Mouse (Mus musculus): Measurements from ENCODE around the gene Ppfia3. TPM values are rescaled to one million over a fixed set of nuclear protein-coding genes. Genes with fewer than 3 reads are reported as not detected.
A peak's percentile ranks its signal among the peaks of the same experiment; 100 is the strongest.
"Not testable (repeated sequence)": the region's sequence is repeated elsewhere in the genome, so short reads cannot be mapped to it uniquely, and the experiment has no call there.

Ppfia3 gene
- polyA plus RNA-seq, 1 experiment from 2014 or later, result 8.4 TPM

GRCm38 (mm10) chr7:45363983-45364382 lies 2.8 kb downstream of the Ppfia3 start:
- H3K4me3 ChIP-seq (replicated peaks), result no peak overlapping the region
- no peaks in the 10 kb centered on the region for H3K36me3 ChIP-seq
- H3K4me2 ChIP-seq, result no peak overlapping the region
- H3K9ac ChIP-seq (replicated peaks), result no peak overlapping the region
- peaks cover 87% of the 10 kb centered on the region for H3K27me3 ChIP-seq
- H3K4me1 ChIP-seq (replicated peaks), result peaks cover 29% of the 10 kb centered on the region
- no peaks in the 10 kb centered on the region for H3K9me3 ChIP-seq
- H3K27ac ChIP-seq, result no peak overlapping the region
- no peak for ATAC-seq (ENCODE audit: insufficient number of reproducible peaks, insufficient read depth, low FRiP score, low TSS enrichment, low read depth)
- WGBS, result 72% methylated on average over 2 of the region's 2 CpGs

- Histone ChIP-seq H3K4me2 (no peak overlapping the region; the same call in 1 of the 2 replicates), H3K27me3 (peaks cover 79% of the 10 kb centered on the region), H3K4me1 (replicated peaks) (peaks cover 27% of the 10 kb centered on the region), H3K4me3 (replicated peaks) (no peak overlapping the region), H3K36me3 (no peaks in the 10 kb centered on the region), H3K9ac (replicated peaks) (no peak overlapping the region), H3K9me3 (no peaks in the 10 kb centered on the region), H3K27ac (no peak overlapping the region)
- WGBS, result 3% methylated on average over 13 of the region's 13 CpGs
- ATAC-seq (ENCODE audit: insufficient number of reproducible peaks, insufficient read depth, low FRiP score, low TSS enrichment, low read depth), result no peak
Observed at GRCm38 (mm10) chr7:45362801-45363200, 4.0 kb downstream of the Ppfia3 start.

GRCm38 (mm10) chr7:45361243-45361804 lies 5.5 kb downstream of the Ppfia3 start:
- Histone ChIP-seq H3K27ac (no peak overlapping the region), H3K9me3 (no peaks in the 10 kb centered on the region), H3K4me2 (peak overlapping the region; percentile 88), H3K4me1 (replicated peaks) (peaks cover 22% of the 10 kb centered on the region), H3K36me3 (no peaks in the 10 kb centered on the region), H3K27me3 (peaks cover 80% of the 10 kb centered on the region), H3K4me3 (replicated peaks) (peak overlapping the region; percentile 50), H3K9ac (replicated peaks) (peak overlapping the region; percentile 60)
- ATAC-seq (ENCODE audit: insufficient number of reproducible peaks, insufficient read depth, low FRiP score, low TSS enrichment, low read depth), result peak; percentile 75
- under 1% methylated on average over 43 of the region's 43 CpGs for WGBS

- peak; percentile 7; the same call in 1 of the 2 replicates for ATAC-seq (ENCODE audit: insufficient number of reproducible peaks, insufficient read depth, low FRiP score, low TSS enrichment, low read depth)
- Histone ChIP-seq H3K9me3 (no peaks in the 10 kb centered on the region), H3K27ac (no peak overlapping the region), H3K4me1 (replicated peaks) (peaks cover 14% of the 10 kb centered on the region), H3K4me3 (replicated peaks) (peak overlapping the region; percentile 50), H3K27me3 (peaks cover 80% of the 10 kb centered on the region), H3K9ac (replicated peaks) (no peak overlapping the region), H3K4me2 (no peak overlapping the region), H3K36me3 (no peaks in the 10 kb centered on the region)
- 49% methylated on average over 18 of the region's 18 CpGs for WGBS
Observed at GRCm38 (mm10) chr7:45360404-45361125, 6.3 kb downstream of the Ppfia3 start.

- H3K4me2 ChIP-seq; H3K4me3 ChIP-seq (replicated peaks); H3K36me3 ChIP-seq; H3K27ac ChIP-seq; H3K9ac ChIP-seq (replicated peaks); ATAC-seq (ENCODE audit: insufficient number of reproducible peaks, insufficient read depth, low FRiP score, low TSS enrichment, low read depth); H3K9me3 ChIP-seq: not testable (repeated sequence)
- H3K4me1 ChIP-seq (replicated peaks), result peaks cover 14% of the 10 kb centered on the region; the same call in 1 of the 2 replicates
- H3K27me3 ChIP-seq, result peaks cover 74% of the 10 kb centered on the region
- WGBS, result 58% methylated on average over 11 of the region's 11 CpGs
Observed at GRCm38 (mm10) chr7:45359081-45359480, 7.7 kb downstream of the Ppfia3 start.

GRCm38 (mm10) chr7:45356087-45356486 lies 10.7 kb downstream of the Ppfia3 start:
- H3K4me2 ChIP-seq, result no peak overlapping the region
- H3K27ac ChIP-seq, result no peak overlapping the region
- H3K27me3 ChIP-seq, result peaks cover 56% of the 10 kb centered on the region
- H3K4me1 ChIP-seq (replicated peaks), result no peaks in the 10 kb centered on the region
- no peak for ATAC-seq (ENCODE audit: insufficient number of reproducible peaks, insufficient read depth, low FRiP score, low TSS enrichment, low read depth)
- no peaks in the 10 kb centered on the region for H3K36me3 ChIP-seq
- 51% methylated on average over 13 of the region's 13 CpGs for whole genome bisulfite sequencing
- no peak overlapping the region for H3K9ac ChIP-seq (replicated peaks)
- no peaks in the 10 kb centered on the region for H3K9me3 ChIP-seq
- H3K4me3 ChIP-seq (replicated peaks), result no peak overlapping the region

GRCm38 (mm10) chr7:45355318-45356020 lies 11.3 kb downstream of the Ppfia3 start:
- Histone ChIP-seq H3K4me2 (no peak overlapping the region), H3K9ac (replicated peaks) (no peak overlapping the region), H3K4me3 (replicated peaks) (no peak overlapping the region), H3K9me3 (no peaks in the 10 kb centered on the region), H3K27ac (no peak overlapping the region), H3K4me1 (replicated peaks) (no peaks in the 10 kb centered on the region), H3K36me3 (no peaks in the 10 kb centered on the region), H3K27me3 (peaks cover 53% of the 10 kb centered on the region)
- no peak for ATAC-seq (ENCODE audit: insufficient number of reproducible peaks, insufficient read depth, low FRiP score, low TSS enrichment, low read depth)
- 72% methylated on average over 15 of the region's 15 CpGs for WGBS

GRCm38 (mm10) chr7:45353041-45353440 lies 13.8 kb downstream of the Ppfia3 start:
- Histone ChIP-seq H3K4me2 (no peak overlapping the region), H3K4me3 (replicated peaks) (no peak overlapping the region), H3K27me3 (peaks cover 38% of the 10 kb centered on the region), H3K27ac (no peak overlapping the region), H3K9me3 (no peaks in the 10 kb centered on the region), H3K4me1 (replicated peaks) (no peaks in the 10 kb centered on the region), H3K9ac (replicated peaks) (no peak overlapping the region), H3K36me3 (no peaks in the 10 kb centered on the region)
- 15% methylated on average over 5 of the region's 5 CpGs for WGBS
- ATAC-seq (ENCODE audit: insufficient number of reproducible peaks, insufficient read depth, low FRiP score, low TSS enrichment, low read depth), result peak; percentile 35; the same call in 1 of the 2 replicates

GRCm38 (mm10) chr7:45346905-45347304 lies 19.9 kb downstream of the Ppfia3 start:
- no peaks in the 10 kb centered on the region for H3K9me3 ChIP-seq
- peaks cover 8% of the 10 kb centered on the region; the same call in 1 of the 2 replicates for H3K4me1 ChIP-seq (replicated peaks)
- no peaks in the 10 kb centered on the region for H3K36me3 ChIP-seq
- H3K4me3 ChIP-seq (replicated peaks), result no peak overlapping the region
- peaks cover 26% of the 10 kb centered on the region for H3K27me3 ChIP-seq
- no peak for ATAC-seq (ENCODE audit: insufficient number of reproducible peaks, insufficient read depth, low FRiP score, low TSS enrichment, low read depth)
- no peak overlapping the region for H3K27ac ChIP-seq
- no peak overlapping the region for H3K4me2 ChIP-seq
- 74% methylated on average over 13 of the region's 13 CpGs for WGBS
- no peak overlapping the region for H3K9ac ChIP-seq (replicated peaks)

- Histone ChIP-seq H3K9ac (replicated peaks) (no peak overlapping the region), H3K27ac (no peak overlapping the region), H3K27me3 (peaks cover 16% of the 10 kb centered on the region), H3K4me1 (replicated peaks) (peaks cover 38% of the 10 kb centered on the region), H3K4me3 (replicated peaks) (no peak overlapping the region), H3K36me3 (no peaks in the 10 kb centered on the region), H3K9me3 (no peaks in the 10 kb centered on the region), H3K4me2 (no peak overlapping the region)
- WGBS, result 26% methylated on average over 13 of the region's 13 CpGs
- ATAC-seq (ENCODE audit: insufficient number of reproducible peaks, insufficient read depth, low FRiP score, low TSS enrichment, low read depth), result no peak
Observed at GRCm38 (mm10) chr7:45343543-45343942, 23.3 kb downstream of the Ppfia3 start.

- Histone ChIP-seq H3K27me3 (peaks cover 29% of the 10 kb centered on the region), H3K36me3 (no peaks in the 10 kb centered on the region), H3K9ac (replicated peaks) (no peak overlapping the region), H3K9me3 (no peaks in the 10 kb centered on the region), H3K4me1 (replicated peaks) (peaks cover 50% of the 10 kb centered on the region), H3K27ac (no peak overlapping the region), H3K4me2 (no peak overlapping the region), H3K4me3 (replicated peaks) (no peak overlapping the region)
- ATAC-seq (ENCODE audit: insufficient number of reproducible peaks, insufficient read depth, low FRiP score, low TSS enrichment, low read depth), result no peak
- 93% methylated on average over 11 of the region's 11 CpGs for WGBS
Observed at GRCm38 (mm10) chr7:45342081-45342480, 24.7 kb downstream of the Ppfia3 start.
